Mouse (Mus musculus): ENCODE results near the gene Amz2.

DNA sequence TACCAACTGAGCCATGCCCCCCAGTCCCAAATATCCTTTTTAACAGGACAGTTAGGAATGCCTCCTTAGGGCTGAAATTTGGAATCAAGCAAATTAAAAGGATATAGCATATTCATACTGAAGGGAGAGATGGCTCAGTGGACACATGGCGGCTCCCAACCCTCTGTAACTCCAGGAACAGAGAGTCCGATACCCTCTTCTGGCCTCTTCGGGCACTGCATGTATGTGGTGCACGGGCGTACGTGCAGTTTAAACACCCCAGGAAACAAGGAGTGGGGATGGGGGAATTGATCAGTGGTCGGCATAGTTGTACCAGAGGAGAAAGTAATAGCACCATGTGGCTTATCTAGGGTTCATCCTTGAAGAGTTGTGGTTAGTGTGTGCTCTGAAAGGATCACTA lies 18.9 kb downstream of the Amz2 start:
- TF ChIP-seq CTCF (IDR thresholded peaks at IDR 0.05; ENCODE audit: borderline replicate concordance, control insufficient read depth, extremely low read depth, insufficient read depth, low read length, poor library complexity) (peak; percentile 58; the same call in 1 of the 2 replicates), POLR2A (IDR thresholded peaks at IDR 0.05; ENCODE audit: control insufficient read depth, extremely low read depth, insufficient read depth, low read length, poor library complexity) (no peak)

Data from thymus, adult 2 months (tissue).